Mouse (Mus musculus) lung, adult 10 weeks (tissue): ENCODE measurements around the gene Pepd. TPM values are rescaled to one million over a fixed set of nuclear protein-coding genes. Genes with fewer than 3 reads are reported as not detected.

Experiments used
- polyA plus RNA-seq: library from polyadenylated mRNA; stranded (reverse); fragments of 350-450 nt; fragmentation: Illumina TruSeq; extraction: RNeasy Lipid Tissue Mini Kit (QIAGEN cat#74804); gene quantifications from one replicate; pipeline ENCODE4 v1.2.3, GENCODE M21; 2014; ENCODE audit warnings: low read depth, low replicate concordance; ENCODE audit not compliant: insufficient read depth

The Pepd gene
- polyA plus RNA-seq = 36.7 TPM

DNA sequence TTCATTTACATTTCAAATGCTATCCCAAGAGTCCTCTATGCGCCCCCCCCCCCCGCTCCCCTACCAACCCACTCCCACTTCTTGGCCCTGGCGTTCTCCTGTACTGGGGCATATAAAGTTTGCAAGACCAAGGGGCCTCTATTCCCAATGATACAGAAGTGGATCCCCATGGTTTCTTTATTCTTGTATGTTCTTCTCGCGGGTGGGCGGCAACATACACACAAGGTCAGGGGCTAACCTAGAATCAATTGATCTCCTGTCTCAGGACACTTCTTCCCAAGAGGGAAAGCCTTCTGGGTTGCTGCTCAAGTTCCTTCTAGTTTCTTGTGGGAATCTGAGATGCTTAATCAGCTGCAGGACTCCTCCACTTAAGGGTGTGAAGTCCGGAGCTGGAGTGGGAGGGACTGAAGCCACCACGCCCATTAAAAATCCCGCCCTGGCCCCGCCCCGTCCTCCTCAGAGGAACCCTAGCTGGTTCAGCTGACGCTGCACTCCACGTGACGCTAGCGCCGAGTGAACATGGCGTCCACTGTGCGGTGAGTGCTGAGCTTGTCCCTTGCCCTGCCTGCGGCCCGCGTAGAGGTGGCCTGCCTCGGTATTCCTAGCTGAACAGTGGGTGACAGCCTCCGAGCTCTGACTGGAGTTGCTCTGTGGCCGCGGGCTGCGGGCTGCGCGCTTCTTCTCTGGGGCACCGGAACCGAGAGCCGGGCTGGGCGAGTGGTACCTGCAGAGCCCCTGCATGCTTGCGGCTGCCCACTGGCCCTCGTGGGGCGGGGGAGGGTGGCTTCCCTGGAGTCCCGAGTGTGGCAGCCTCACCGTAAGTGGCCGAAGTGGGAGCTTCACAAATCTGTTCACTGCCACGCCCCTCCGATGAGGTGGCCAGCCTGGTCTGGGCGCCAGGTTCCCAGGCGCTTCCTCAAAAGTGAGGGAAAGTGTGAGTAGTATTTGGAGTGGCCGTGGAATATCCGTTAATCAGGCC, at the start of gene Pepd:
Gene Pepd, plus strand, starts transcription at position 461 of the 979 bp plus-strand sequence.

GRCm38 (mm10) chr7:35056436-35056864, 144.3 kb downstream of the Pepd start, which contains the start of gene Cebpg:
Gene Cebpg, minus strand, starts transcription at chr7:35056573.

Other genes with a start within 250 kb of the Pepd start
- gene Chst8, start 99.7 kb upstream of the Pepd start, polyA plus RNA-seq = 1.9 TPM
- gene Cebpg, start 144.2 kb downstream of the Pepd start, polyA plus RNA-seq = 24.6 TPM
- 71.7 TPM for gene Cebpa, start 206.9 kb downstream of the Pepd start, polyA plus RNA-seq